Mouse (Mus musculus) cerebellum, adult 2 months (tissue): ENCODE data around the gene Sdhd. TPM values are rescaled to one million over a fixed set of nuclear protein-coding genes. Genes with fewer than 3 reads are reported as not detected.

ENCODE experiments used
- DNase-seq, 2 experiments: peaks; one replicate each; pipeline ENCODE4 v3.0.0; 2021
- H3K27ac ChIP-seq: fragments of 200-500 bp; 2 replicates; pipeline ENCODE4 v1.5.1; 2012; ENCODE audit warnings: low read length, control low read depth, inconsistent platforms; ENCODE audit not compliant: insufficient read depth
- H3K27me3 ChIP-seq: fragments of 200-500 bp; 2 replicates; pipeline ENCODE4 v1.6.1; 2012; ENCODE audit warnings: inconsistent platforms, mild to moderate bottlenecking, low read length, moderate library complexity; ENCODE audit not compliant: control insufficient read depth, insufficient read depth
- H3K4me1 ChIP-seq: fragments of 200-500 bp; 2 replicates; pipeline ENCODE4 v1.6.1; 2011; ENCODE audit warnings: low read length; ENCODE audit not compliant: control insufficient read depth, insufficient read depth
- H3K4me3 ChIP-seq: fragments of 200-500 bp; replicated peaks from 2 replicates; pipeline ENCODE3; 2011; ENCODE audit warnings: mild to moderate bottlenecking, low read depth, low read length, control low read depth; ENCODE audit not compliant: insufficient read depth
- CTCF ChIP-seq: fragments of 200-500 bp; IDR thresholded peaks from 2 replicates; pipeline ENCODE4 v1.5.1; 2011; ENCODE audit warnings: low read depth, mild to moderate bottlenecking, control low read depth, low read length, moderate library complexity, borderline replicate concordance; ENCODE audit not compliant: insufficient read depth
- POLR2A ChIP-seq: fragments of 200-500 bp; IDR thresholded peaks from 2 replicates; pipeline ENCODE4 v1.6.1; 2011; ENCODE audit warnings: low read length, control low read depth, borderline replicate concordance; ENCODE audit not compliant: insufficient read depth
- WGBS: fragments of 180-500 bp; shearing (Covaris S2); methylation state at CpG from one replicate; pipeline ENCODE4 v1.1.7; 2018; 5-methylcytosine and 5-hydroxymethylcytosine counted together
- polyA plus RNA-seq: library from polyadenylated mRNA; depleted of rRNA; stranded (reverse); fragments of >200 nt; gene quantifications from 2 replicates; pipeline ENCODE4 v1.2.3, GENCODE M21; 2012

The Sdhd gene
- polyA plus RNA-seq, 1 experiment: 193 TPM

DNA sequence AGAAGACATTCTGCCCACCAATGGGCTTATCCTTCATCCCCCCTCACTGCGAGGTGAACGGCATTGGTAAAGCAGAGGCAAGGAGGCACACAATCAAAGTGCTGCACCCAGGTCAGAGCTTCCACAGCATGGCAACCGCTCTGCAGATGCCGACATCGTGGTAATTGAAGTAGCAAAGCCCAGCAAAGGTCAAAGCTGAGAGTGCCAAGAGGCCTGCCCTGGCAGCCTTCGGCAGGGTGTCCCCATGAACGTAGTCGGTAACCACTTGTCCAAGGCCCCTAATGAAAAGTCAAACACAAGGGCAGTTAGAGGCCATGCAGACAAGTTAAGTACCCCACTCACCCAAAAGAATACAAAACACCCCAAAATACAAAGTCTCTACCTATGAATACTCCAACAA is 6.6 kb downstream of the Sdhd start:
- TF ChIP-seq POLR2A: no peak
- no peak for TF ChIP-seq CTCF
- 90% methylated on average over 8 of the region's 8 CpGs for WGBS
- H3K4me1 ChIP-seq: no peaks in the 10 kb centered on the region; the same call in 1 of the 2 replicates

DNA sequence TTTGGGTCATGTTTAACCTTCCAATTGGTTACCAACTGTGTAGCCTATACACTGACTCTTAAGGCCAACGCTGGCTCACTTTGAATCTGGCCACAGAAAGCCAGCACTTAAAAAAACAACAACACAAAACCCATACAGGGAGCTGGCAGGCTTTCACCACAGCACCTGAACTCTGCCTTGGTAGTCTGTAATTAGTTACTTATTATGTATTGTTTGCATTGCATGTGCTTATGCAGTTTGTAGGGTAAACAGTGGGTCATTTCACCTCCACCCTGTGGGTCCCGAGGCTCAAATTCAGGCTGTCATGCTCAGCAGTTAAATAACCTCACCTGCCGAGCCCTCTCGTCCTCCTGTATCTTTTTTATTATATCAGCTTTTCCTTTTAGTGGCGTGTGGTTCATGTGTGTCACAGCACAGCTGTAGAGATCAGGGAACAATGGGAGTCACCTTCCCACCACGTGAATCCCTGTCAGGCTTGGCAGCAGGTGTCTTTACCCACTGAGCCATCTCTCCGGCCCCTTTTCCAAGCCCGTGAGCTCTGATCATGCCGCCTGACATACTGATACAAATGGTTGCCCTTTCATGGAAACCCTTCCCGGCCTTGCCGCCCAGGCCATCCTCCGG is 8.7 kb downstream of the Sdhd start:
- H3K4me1 ChIP-seq: no peaks in the 10 kb centered on the region
- no peaks in the 10 kb centered on the region for H3K27me3 ChIP-seq
- TF ChIP-seq POLR2A: no peak
- TF ChIP-seq CTCF: no peak
- WGBS: 72% methylated on average over 12 of the region's 12 CpGs
- H3K27ac ChIP-seq: no peak overlapping the region
- no peak for DNase-seq
- H3K4me3 ChIP-seq: no peak overlapping the region

More for the DNA sequence above, 6.6 kb downstream of the Sdhd start:
- no peak for DNase-seq
- Histone ChIP-seq H3K27me3 (no peaks in the 10 kb centered on the region), H3K27ac (no peak overlapping the region), H3K4me3 (no peak overlapping the region)

DNA sequence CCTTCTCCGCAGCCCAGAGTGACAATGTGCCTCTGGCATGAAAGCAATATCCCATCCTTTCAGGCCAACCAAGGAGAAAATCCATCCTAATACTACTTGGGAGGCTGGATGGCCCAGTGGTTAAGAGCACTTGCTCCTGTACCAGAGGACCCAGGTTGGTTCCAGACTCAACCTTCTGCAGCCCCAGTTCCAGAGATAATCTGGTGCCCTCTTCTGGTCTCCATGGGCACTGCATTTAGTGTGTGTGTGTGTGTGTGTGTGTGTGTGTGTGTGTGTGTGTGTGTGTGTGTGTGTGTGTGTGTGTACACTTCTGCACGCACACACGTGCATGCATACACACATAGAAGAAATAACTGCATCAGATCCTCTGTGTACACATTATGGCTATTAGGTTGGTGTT is 10.1 kb downstream of the Sdhd start:
- no peaks in the 10 kb centered on the region for H3K27me3 ChIP-seq
- WGBS: 73% methylated on average over 3 of the region's 3 CpGs
- DNase-seq: no peak

DNA sequence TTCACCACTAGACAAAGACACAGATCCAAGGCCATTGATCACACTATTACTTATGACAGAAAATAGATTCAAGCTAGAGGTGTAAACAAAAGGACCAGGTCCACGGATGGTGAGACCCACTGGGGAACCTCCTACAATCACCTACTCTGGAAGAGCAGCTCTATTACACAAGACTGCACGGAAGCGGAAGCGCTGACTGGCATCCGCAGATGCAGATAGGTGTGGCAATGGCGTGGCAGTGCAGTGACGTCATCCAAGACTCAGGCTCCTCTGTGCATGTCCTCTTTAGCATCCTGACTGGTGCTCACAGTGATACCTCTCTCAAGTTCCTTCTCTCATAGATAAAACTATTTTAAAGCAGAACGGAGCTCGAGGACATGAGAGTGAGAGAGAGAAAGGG is 10.7 kb downstream of the Sdhd start:
- no peak overlapping the region for H3K27ac ChIP-seq
- H3K4me3 ChIP-seq: no peak overlapping the region
- no peaks in the 10 kb centered on the region for H3K4me1 ChIP-seq
- no peak for TF ChIP-seq CTCF
- TF ChIP-seq POLR2A: no peak
- no peak for DNase-seq
- no peaks in the 10 kb centered on the region for H3K27me3 ChIP-seq
- WGBS: 88% methylated on average over 9 of the region's 9 CpGs

More for the DNA sequence above, 10.1 kb downstream of the Sdhd start:
- peak; percentile 38; the same call in 1 of the 2 replicates for TF ChIP-seq CTCF
- TF ChIP-seq POLR2A: no peak
- H3K27ac ChIP-seq: no peak overlapping the region
- no peak overlapping the region for H3K4me3 ChIP-seq
- H3K4me1 ChIP-seq: no peaks in the 10 kb centered on the region

DNA sequence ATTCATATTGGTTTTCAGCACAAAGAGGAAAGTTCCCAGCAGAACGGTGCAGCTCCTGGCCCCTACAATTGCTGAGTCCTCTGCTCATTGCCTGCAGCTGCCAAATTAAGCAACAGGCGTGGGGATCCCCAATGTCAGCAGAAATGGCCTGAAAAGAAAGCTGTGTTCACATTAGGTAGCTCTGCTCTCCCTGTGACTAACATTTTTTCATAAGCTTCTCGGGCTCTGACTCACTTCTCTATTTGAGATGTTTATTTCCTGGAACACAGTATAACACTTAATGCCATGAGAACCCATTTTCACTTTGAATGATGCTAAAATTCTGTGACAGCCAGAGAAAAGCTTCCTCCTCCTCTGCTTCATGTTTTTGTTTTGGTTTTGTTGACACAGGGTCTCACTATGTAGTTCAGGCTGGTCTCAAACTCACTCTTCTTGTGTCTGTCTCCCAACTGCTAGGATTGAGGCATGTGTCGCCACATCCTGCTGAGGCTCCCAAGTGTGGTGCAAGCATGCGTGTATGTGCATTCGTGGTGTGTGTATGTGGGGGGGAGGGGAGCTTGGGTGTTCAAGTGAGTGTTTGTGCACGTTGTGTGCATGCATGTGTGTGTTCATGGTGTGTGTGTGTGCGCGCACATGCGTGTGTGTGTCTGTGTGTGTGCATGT is 12.6 kb downstream of the Sdhd start:
- TF ChIP-seq POLR2A (no peak), CTCF (no peak)
- H3K27me3 ChIP-seq: no peaks in the 10 kb centered on the region
- DNase-seq: no peak
- no peak overlapping the region for H3K27ac ChIP-seq
- 72% methylated on average over 10 of the region's 10 CpGs for WGBS
- H3K4me3 ChIP-seq: no peak overlapping the region
- H3K4me1 ChIP-seq: no peaks in the 10 kb centered on the region

DNA sequence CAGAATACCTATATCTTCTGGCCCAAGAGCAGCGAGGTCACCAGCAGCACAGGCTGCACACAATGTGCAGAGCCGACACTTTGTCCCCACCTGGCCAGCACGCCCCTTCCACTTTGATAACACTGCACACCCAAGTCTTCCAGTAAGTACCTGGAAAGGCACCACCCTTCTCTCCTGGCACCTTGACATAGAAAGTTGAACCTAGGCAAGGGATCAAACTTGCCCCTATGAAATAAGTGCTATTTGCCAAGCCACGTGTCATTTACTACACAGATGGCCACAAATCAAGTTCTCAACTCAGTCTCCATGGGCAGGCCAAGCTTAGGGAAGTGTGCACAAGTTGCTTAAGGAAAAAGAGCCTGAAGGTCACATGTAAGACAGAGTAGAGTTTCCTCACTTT is 16.7 kb downstream of the Sdhd start:
- 70% methylated on average over 4 of the region's 4 CpGs for WGBS
- H3K4me3 ChIP-seq: no peak overlapping the region
- no peak for DNase-seq
- H3K27me3 ChIP-seq: no peaks in the 10 kb centered on the region
- no peak overlapping the region for H3K27ac ChIP-seq
- H3K4me1 ChIP-seq: no peaks in the 10 kb centered on the region
- TF ChIP-seq POLR2A (no peak), CTCF (no peak)

DNA sequence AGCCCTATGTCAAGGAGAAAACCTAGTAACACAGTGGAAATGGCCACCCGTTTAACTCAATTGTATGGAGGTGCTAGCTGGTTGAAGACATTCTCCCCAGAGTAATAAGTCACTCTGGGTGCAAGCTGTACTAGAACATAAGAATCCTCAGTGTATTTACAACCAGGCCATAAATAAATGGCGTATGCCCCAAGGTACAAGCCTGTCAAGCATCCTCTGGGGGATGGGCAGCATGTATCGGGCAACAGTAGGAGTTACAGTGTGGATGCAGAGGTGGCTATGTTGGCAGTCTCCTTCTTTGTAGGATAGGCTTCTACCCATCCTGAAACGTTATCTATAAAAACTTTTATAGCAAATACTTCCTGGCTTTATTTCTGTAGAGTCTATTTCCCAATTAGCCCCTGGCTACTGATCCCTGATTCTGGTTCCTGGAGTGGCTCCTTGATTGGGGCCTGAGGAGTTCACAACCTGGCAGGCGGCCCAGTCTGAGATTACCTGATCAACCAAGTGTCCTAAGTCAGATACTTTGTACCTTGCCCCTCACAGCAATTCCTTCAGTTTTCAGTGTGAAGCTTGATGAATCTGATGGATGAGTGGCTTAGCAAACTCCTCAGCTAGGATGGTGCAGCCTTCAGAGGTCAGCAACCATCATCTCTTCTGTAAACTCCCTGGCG is 18.3 kb downstream of the Sdhd start:
- 80% methylated on average over 6 of the region's 6 CpGs for WGBS
- H3K27ac ChIP-seq: no peak overlapping the region
- no peaks in the 10 kb centered on the region for H3K27me3 ChIP-seq

More for the DNA sequence above, 18.3 kb downstream of the Sdhd start:
- no peak overlapping the region for H3K4me3 ChIP-seq
- no peaks in the 10 kb centered on the region for H3K4me1 ChIP-seq
- no peak for DNase-seq
- TF ChIP-seq CTCF (no peak), POLR2A (no peak)
